Mouse (Mus musculus) lung, embryonic 15.5 days (tissue): ENCODE results near the gene Gm16506. TPM values are rescaled to one million over a fixed set of nuclear protein-coding genes. Genes with fewer than 3 reads are reported as not detected.
"Not testable (repeated sequence)": the region's sequence is repeated elsewhere in the genome, so short reads cannot be mapped to it uniquely, and the experiment has no call there.

ENCODE experiments used
- ATAC-seq: fragments of 200-750 bp; cut with Nextera tagmentation; 2 replicates; pipeline ENCODE4 v1.8.0; 2017; ENCODE audit warnings: moderate number of reproducible peaks, borderline replicate concordance; ENCODE audit not compliant: low FRiP score, low TSS enrichment; ENCODE audit errors: extremely low read depth
- H3K27ac ChIP-seq: fragments of 300-500 bp; sonication (generic); 2 replicates; pipeline ENCODE4 v1.5.1; 2015; ENCODE audit warnings: moderate library complexity, mild to moderate bottlenecking, inconsistent platforms
- H3K27me3 ChIP-seq: fragments of 300-500 bp; sonication (generic); 2 replicates; pipeline ENCODE4 v1.6.1; 2015; ENCODE audit warnings: inconsistent platforms
- H3K36me3 ChIP-seq: fragments of 300-500 bp; sonication (generic); 2 replicates; pipeline ENCODE4 v1.6.1; 2015; ENCODE audit warnings: inconsistent platforms
- H3K4me1 ChIP-seq: fragments of 300-500 bp; sonication (generic); 2 replicates; pipeline ENCODE4 v1.6.1; 2015; ENCODE audit warnings: inconsistent platforms
- H3K4me2 ChIP-seq: fragments of 300-500 bp; sonication (generic); 2 replicates; pipeline ENCODE4 v1.6.1; 2015; ENCODE audit warnings: inconsistent platforms, mild to moderate bottlenecking, moderate library complexity
- H3K4me3 ChIP-seq: fragments of 300-500 bp; sonication (generic); 2 replicates; pipeline ENCODE4 v1.5.1; 2015; ENCODE audit warnings: mild to moderate bottlenecking, inconsistent platforms
- H3K9ac ChIP-seq: fragments of 300-500 bp; sonication (generic); 2 replicates; pipeline ENCODE4 v1.6.1; 2015; ENCODE audit warnings: inconsistent platforms
- H3K9me3 ChIP-seq: fragments of 300-500 bp; sonication (generic); 2 replicates; pipeline ENCODE4 v1.6.1; 2016; ENCODE audit warnings: inconsistent platforms
- WGBS: fragments of 180-500 bp; shearing (Covaris S2); methylation state at CpG from one replicate; pipeline ENCODE4 v1.1.7; 2015; 5-methylcytosine and 5-hydroxymethylcytosine counted together
- polyA plus RNA-seq: library from polyadenylated mRNA; unstranded; fragments of >200 nt; fragmentation: Nextera tagmentation; extraction: Ambion mirVana; gene quantifications from 2 replicates; pipeline ENCODE4 v1.2.1, GENCODE M21; 2015

Gm16506 gene
- not detected in 2 replicates for polyA plus RNA-seq

DNA sequence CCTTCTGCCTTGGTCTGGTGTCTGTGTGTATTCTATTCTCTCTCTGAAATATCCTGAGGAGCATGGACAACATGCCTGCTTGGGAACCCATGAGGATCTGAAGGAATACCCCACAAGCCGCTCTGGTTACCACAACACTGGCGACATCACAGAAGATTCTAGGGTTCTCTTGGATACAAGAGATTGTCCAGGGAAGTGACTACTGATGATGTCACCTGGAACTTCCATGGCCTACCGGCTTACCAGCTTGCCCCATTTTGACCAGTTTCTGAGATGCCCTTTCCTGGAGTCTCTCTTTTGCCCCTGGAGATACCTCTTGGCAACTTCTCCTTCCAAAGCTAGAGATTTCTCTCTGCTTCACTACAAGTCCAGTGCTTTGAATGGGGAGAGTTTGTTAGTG, at the start of gene Gm16506:
Gm16506 (minus strand) TSS at position 101 of the 400 bp plus-strand sequence.
- H3K4me3 ChIP-seq, H3K4me2 ChIP-seq, H3K27ac ChIP-seq, H3K9me3 ChIP-seq, H3K4me1 ChIP-seq, ATAC-seq, H3K27me3 ChIP-seq, H3K36me3 ChIP-seq, H3K9ac ChIP-seq: not testable (repeated sequence)
- WGBS = 82% methylated on average over 3 of the region's 3 CpGs

DNA sequence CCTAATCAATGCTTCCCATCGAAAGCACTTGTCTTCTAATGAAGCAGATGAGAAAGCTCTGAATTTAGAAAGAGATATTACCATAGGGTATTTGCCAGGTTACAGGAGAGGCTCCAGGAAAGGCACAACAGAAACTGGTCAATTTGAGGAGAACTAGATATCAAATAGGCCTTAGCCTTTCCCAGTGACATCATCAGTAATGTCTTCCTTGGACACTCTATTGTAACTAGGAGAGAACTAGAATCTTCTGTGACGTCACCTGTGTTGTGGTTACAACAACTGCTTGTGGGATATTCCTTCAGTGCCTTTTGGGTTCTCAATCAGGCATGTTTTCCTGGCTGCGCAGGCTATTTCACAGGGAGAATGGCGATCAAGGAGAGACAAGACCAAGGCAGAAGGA, 20.3 kb upstream of the Gm16506 start, which contains the start of gene Gm6526:
Gm6526 (plus strand) TSS at position 301 of the 400 bp plus-strand sequence.
- not testable (repeated sequence) for H3K9ac ChIP-seq, H3K27ac ChIP-seq, ATAC-seq, H3K27me3 ChIP-seq, H3K4me3 ChIP-seq, H3K36me3 ChIP-seq, H3K4me1 ChIP-seq, H3K4me2 ChIP-seq, H3K9me3 ChIP-seq
- WGBS = 83% methylated on average over 4 of the region's 4 CpGs

DNA sequence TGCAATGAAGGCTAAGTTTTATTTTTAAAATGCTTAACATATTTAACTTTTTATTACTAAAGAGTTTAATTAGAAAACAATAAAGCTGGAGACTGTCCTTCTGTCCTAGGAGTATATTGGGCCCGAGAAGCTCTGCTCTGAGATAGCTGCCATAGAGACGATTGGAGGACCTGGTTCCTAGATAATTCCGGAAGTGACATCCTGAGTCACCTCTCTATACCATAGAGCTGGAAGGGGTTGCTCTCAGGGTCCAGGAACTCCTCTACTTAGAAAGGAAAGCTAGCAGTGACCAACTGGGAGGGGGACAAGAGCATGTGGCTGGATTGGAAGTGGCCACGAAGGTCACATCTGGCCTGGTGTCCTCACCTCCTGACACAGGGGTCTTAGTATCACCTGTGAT, 29.7 kb downstream of the Gm16506 start, which contains the start of gene Gm7324:
Gm7324 (plus strand) TSS at position 208 of the 400 bp plus-strand sequence.
- not testable (repeated sequence) for H3K4me2 ChIP-seq, H3K4me3 ChIP-seq, ATAC-seq, H3K27me3 ChIP-seq, H3K9ac ChIP-seq, H3K27ac ChIP-seq, H3K9me3 ChIP-seq, H3K36me3 ChIP-seq, H3K4me1 ChIP-seq
- WGBS = 75% methylated on average over 4 of the region's 4 CpGs

DNA sequence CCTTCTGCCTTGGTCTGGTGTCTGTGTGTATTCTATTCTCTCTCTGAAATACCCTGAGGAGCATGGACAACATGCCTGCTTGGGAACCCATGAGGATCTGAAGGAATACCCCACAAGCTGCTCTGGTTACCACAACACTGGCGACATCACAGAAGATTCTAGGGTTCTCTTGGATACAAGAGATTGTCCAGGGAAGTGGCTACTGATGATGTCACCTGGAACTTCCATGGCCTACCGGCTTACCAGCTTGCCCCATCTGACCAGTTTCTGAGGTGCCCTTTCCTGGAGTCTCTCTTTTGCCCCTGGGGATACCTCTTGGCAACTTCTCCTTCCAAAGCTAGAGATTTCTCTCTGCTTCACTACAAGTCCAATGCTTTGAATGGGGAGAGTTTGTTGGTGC, 50.2 kb downstream of the Gm16506 start, which contains the start of gene Gm8165:
Gm8165 (minus strand) TSS at position 101 of the 400 bp plus-strand sequence.
- not testable (repeated sequence) for H3K9me3 ChIP-seq, H3K4me2 ChIP-seq, H3K4me1 ChIP-seq, ATAC-seq, H3K4me3 ChIP-seq, H3K27me3 ChIP-seq, H3K27ac ChIP-seq, H3K36me3 ChIP-seq, H3K9ac ChIP-seq
- 80% methylated on average over 1 of the region's 2 CpGs for WGBS

Other genes with a start within 250 kb of the Gm16506 start
- gene Gm5799, start 183.9 kb downstream of the Gm16506 start, polyA plus RNA-seq = 0.20 TPM in 1 of 2 replicates, not detected in the other
- not detected in 2 replicates for gene Gm17654, start 148.3 kb downstream of the Gm16506 start, polyA plus RNA-seq
- gene Gm10375, start 119.5 kb downstream of the Gm16506 start, polyA plus RNA-seq = not detected in 2 replicates
- gene Gm8165, start 50.3 kb downstream of the Gm16506 start, polyA plus RNA-seq = not detected in 2 replicates
- gene Gm7324, start 29.7 kb downstream of the Gm16506 start, polyA plus RNA-seq = 0.57 and 1.1 TPM in 2 replicates
- not detected in 2 replicates for gene Gm6526, start 20.4 kb upstream of the Gm16506 start, polyA plus RNA-seq
- not detected in 2 replicates for gene Gm8180, start 57.3 kb upstream of the Gm16506 start, polyA plus RNA-seq
- not detected in 2 replicates for gene Ear1, start 148.0 kb upstream of the Gm16506 start, polyA plus RNA-seq
- not detected in 2 replicates for gene Ear10, start 196.1 kb upstream of the Gm16506 start, polyA plus RNA-seq
- 32.5 and 33.4 TPM in 2 replicates for gene Gm8113, start 197.9 kb upstream of the Gm16506 start, polyA plus RNA-seq
- gene Ang5, start 229.6 kb upstream of the Gm16506 start, polyA plus RNA-seq = not detected in 2 replicates